Mouse (Mus musculus): ENCODE data around the gene Sgk1. TPM values are rescaled to one million over a fixed set of nuclear protein-coding genes. Genes with fewer than 3 reads are reported as not detected.
A peak's percentile ranks its signal among the peaks of the same experiment; 100 is the strongest.

Sgk1 gene
- polyA plus RNA-seq, 1 experiment from 2014 or later = 32.8 TPM

DNA sequence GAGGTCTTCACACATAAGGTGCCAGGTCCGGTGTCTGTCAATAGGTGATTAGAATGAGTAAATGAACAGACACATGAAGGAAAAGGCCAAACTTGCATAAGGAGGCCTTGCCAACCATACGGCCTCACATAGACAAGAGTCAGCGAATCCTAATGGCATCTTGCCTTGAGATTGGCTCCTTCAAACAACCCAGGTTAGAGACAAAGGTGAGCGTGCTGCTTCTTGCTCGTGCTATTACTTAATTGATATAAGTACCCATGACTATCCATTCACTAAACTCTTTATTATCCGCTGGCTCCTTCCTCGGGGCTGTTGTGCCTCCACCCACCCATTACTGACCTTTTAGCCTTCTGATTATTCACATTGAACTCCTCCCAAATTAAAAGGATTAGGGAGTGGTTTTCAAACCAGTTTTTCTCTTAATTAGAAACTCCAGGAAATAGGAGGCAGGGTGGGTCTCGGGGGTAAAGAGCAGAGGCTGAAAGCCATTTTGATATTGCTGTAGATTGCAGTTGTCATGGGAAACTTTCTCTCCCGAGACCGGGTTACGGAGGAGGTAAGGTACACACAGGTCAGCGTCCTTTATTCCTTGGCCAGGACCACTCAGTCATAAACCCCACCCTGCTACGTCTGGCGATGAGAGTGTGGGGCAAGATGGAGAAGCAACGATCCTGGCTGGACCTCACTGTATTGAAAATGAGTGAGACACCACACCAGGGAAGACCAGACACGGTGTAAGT, 33.9 kb upstream of the Sgk1 start:
- Histone ChIP-seq H3K27ac (no peak overlapping the region), H3K9ac (no peak overlapping the region), H3K4me2 (replicated peaks) (no peak overlapping the region), H3K36me3 (no peaks in the 10 kb centered on the region), H3K27me3 (no peaks in the 10 kb centered on the region), H3K9me3 (replicated peaks) (no peaks in the 10 kb centered on the region), H3K4me3 (no peak overlapping the region), H3K4me1 (0 out of 2 replicates have a peak, but pooled peaks cover 2% of the 10 kb centered on the region)
- ATAC-seq (ENCODE audit: low FRiP score) = no peak
- 81% methylated on average over 16 of the region's 16 CpGs for WGBS

GRCm38 (mm10) chr10:21849251-21849650, 32.7 kb upstream of the Sgk1 start:
- Histone ChIP-seq H3K9me3 (replicated peaks) (no peaks in the 10 kb centered on the region), H3K4me3 (no peak overlapping the region)

GRCm38 (mm10) chr10:21850330-21850729, 31.7 kb upstream of the Sgk1 start:
- ATAC-seq (ENCODE audit: low FRiP score) = no peak
- no peak overlapping the region for H3K9ac ChIP-seq
- WGBS = 92% methylated on average over 3 of the region's 3 CpGs
- no peak overlapping the region for H3K4me3 ChIP-seq
- no peak overlapping the region for H3K4me2 ChIP-seq (replicated peaks)
- H3K27me3 ChIP-seq = no peaks in the 10 kb centered on the region
- H3K36me3 ChIP-seq = no peaks in the 10 kb centered on the region
- no peaks in the 10 kb centered on the region for H3K9me3 ChIP-seq (replicated peaks)
- H3K27ac ChIP-seq = no peak overlapping the region
- no peaks in the 10 kb centered on the region for H3K4me1 ChIP-seq

More at GRCm38 (mm10) chr10:21849251-21849650, 32.7 kb upstream of the Sgk1 start:
- no peak for ATAC-seq (ENCODE audit: low FRiP score)
- H3K27ac ChIP-seq = no peak overlapping the region
- no peak overlapping the region for H3K4me2 ChIP-seq (replicated peaks)
- no peaks in the 10 kb centered on the region for H3K36me3 ChIP-seq
- no peaks in the 10 kb centered on the region for H3K27me3 ChIP-seq
- no peak overlapping the region for H3K9ac ChIP-seq
- WGBS = 77% methylated on average over 8 of the region's 8 CpGs
- H3K4me1 ChIP-seq = no peaks in the 10 kb centered on the region

- WGBS = 92% methylated on average over 6 of the region's 6 CpGs
- ATAC-seq (ENCODE audit: low FRiP score) = no peak
- Histone ChIP-seq H3K36me3 (no peaks in the 10 kb centered on the region), H3K4me2 (replicated peaks) (no peak overlapping the region), H3K27me3 (no peaks in the 10 kb centered on the region), H3K9ac (no peak overlapping the region), H3K27ac (no peak overlapping the region), H3K9me3 (replicated peaks) (no peaks in the 10 kb centered on the region), H3K4me3 (no peak overlapping the region), H3K4me1 (peaks cover 6% of the 10 kb centered on the region; the same call in 1 of the 2 replicates)
Observed at GRCm38 (mm10) chr10:21853122-21853521, 28.9 kb upstream of the Sgk1 start.

DNA sequence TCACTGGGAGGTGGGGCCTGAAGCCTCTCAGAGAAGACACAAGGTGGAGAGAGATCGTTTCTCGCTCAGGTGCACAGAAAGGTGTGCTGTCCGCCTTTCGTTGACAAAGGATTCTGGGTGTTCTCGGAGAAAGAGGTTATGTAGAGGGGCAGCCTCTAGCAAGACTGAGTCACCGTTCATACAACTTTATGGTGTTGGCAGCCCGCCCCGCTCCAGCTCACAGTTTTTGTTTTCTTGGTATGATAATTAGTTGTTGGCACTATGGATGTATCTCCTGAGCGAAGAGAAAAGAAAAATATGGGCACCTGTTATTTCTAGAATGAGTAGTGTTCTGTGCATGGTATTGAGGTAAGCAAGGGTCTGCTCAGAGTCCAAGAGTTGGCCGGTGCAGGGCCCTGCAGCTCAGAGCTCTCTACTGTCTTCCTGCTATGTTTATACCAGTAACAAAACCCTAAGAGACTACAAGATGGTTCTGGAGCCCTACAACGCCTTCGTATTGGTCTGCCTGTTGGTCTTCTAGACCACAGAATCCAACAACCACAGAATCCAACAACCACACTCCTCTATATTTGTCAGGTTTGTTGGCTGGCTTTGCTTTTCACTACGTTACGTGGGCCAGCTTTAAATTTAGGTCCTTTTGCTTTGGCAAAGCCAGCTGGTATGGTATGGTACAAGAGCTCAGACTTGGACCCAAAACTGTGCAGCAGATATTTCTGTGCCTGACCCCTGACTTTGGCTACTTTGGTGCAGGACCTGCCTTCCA, 28.2 kb upstream of the Sgk1 start:
- no peak overlapping the region for H3K27ac ChIP-seq
- no peaks in the 10 kb centered on the region for H3K36me3 ChIP-seq
- no peak for ATAC-seq (ENCODE audit: low FRiP score)
- H3K27me3 ChIP-seq = no peaks in the 10 kb centered on the region
- no peak overlapping the region for H3K9ac ChIP-seq
- H3K4me1 ChIP-seq = peaks cover 7% of the 10 kb centered on the region; the same call in 1 of the 2 replicates
- H3K4me2 ChIP-seq (replicated peaks) = no peak overlapping the region
- 95% methylated on average over 14 of the region's 14 CpGs for WGBS
- no peak overlapping the region for H3K4me3 ChIP-seq
- H3K9me3 ChIP-seq (replicated peaks) = no peaks in the 10 kb centered on the region

- Histone ChIP-seq H3K36me3 (no peaks in the 10 kb centered on the region), H3K27me3 (no peaks in the 10 kb centered on the region), H3K4me3 (no peak overlapping the region), H3K4me1 (peaks cover 7% of the 10 kb centered on the region; the same call in 1 of the 2 replicates), H3K9ac (no peak overlapping the region), H3K9me3 (replicated peaks) (no peaks in the 10 kb centered on the region), H3K27ac (no peak overlapping the region), H3K4me2 (replicated peaks) (no peak overlapping the region)
- 88% methylated on average over 7 of the region's 7 CpGs for WGBS
- no peak for ATAC-seq (ENCODE audit: low FRiP score)
Observed at GRCm38 (mm10) chr10:21855338-21855737, 26.6 kb upstream of the Sgk1 start.

DNA sequence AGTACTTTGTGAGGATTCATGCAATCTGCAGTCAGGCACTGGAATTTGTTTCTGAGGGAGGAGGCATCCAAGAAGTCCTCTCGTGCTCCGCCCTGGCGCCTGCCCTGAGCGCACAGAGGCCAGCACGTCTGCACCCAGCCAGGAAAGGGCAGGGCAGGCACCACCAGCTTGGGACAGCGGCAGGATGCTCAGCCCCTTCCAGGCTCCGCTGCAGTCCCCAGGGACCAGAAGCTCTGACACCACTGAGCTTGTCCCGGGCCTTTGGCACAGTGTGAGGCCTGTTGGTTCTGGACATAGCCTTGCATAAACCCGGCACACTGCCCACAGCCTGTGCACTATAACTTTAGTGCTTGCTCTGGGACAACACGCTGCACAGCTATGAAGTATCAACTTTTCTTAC, 24.3 kb upstream of the Sgk1 start:
- H3K4me3 ChIP-seq = no peak overlapping the region
- 68% methylated on average over 10 of the region's 10 CpGs for WGBS
- no peak overlapping the region for H3K4me2 ChIP-seq (replicated peaks)
- H3K27me3 ChIP-seq = no peaks in the 10 kb centered on the region
- peaks cover 7% of the 10 kb centered on the region; the same call in 1 of the 2 replicates for H3K4me1 ChIP-seq
- no peaks in the 10 kb centered on the region for H3K9me3 ChIP-seq (replicated peaks)
- H3K27ac ChIP-seq = no peak overlapping the region
- ATAC-seq (ENCODE audit: low FRiP score) = no peak
- H3K36me3 ChIP-seq = no peaks in the 10 kb centered on the region
- no peak overlapping the region for H3K9ac ChIP-seq

- WGBS = 80% methylated on average over 7 of the region's 7 CpGs
- no peak for ATAC-seq (ENCODE audit: low FRiP score)
- H3K27me3 ChIP-seq = no peaks in the 10 kb centered on the region
- no peak overlapping the region for H3K4me3 ChIP-seq
- H3K27ac ChIP-seq = no peak overlapping the region
- peaks cover 7% of the 10 kb centered on the region; the same call in 1 of the 2 replicates for H3K4me1 ChIP-seq
- H3K36me3 ChIP-seq = no peaks in the 10 kb centered on the region
- no peak overlapping the region for H3K4me2 ChIP-seq (replicated peaks)
- no peak overlapping the region for H3K9ac ChIP-seq
- H3K9me3 ChIP-seq (replicated peaks) = no peaks in the 10 kb centered on the region
Observed at GRCm38 (mm10) chr10:21858437-21858974, 23.5 kb upstream of the Sgk1 start.

GRCm38 (mm10) chr10:21866504-21866903, 15.5 kb upstream of the Sgk1 start:
- no peaks in the 10 kb centered on the region for H3K36me3 ChIP-seq
- H3K27ac ChIP-seq = no peak overlapping the region
- H3K9ac ChIP-seq = no peak overlapping the region
- 37% methylated on average over 4 of the region's 4 CpGs for WGBS
- H3K27me3 ChIP-seq = no peaks in the 10 kb centered on the region
- ATAC-seq (ENCODE audit: low FRiP score) = no peak
- no peaks in the 10 kb centered on the region for H3K4me1 ChIP-seq
- no peak overlapping the region for H3K4me3 ChIP-seq
- H3K9me3 ChIP-seq (replicated peaks) = no peaks in the 10 kb centered on the region
- H3K4me2 ChIP-seq (replicated peaks) = no peak overlapping the region

DNA sequence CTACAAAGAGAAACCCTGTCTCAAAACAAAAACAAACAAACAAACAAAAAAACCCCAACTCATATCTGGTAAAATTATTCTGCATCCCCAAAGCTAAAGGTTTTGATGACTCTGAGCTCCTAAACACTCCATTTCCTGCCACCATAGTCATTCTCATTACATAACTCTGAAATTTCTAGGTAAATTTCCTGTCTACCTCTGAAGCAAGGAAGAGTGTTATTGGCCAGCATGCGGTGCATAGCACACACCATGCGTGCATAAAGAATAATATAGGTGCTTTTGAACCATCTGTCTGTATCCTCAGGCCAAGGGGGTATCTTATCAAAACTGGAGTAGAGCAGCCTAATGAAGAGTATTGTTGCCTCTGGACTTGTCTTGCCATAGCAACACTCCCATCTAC, 13.8 kb upstream of the Sgk1 start:
- Histone ChIP-seq H3K4me2 (replicated peaks) (no peak overlapping the region), H3K36me3 (no peaks in the 10 kb centered on the region), H3K4me1 (no peaks in the 10 kb centered on the region), H3K27ac (no peak overlapping the region), H3K4me3 (no peak overlapping the region), H3K9ac (no peak overlapping the region), H3K27me3 (no peaks in the 10 kb centered on the region), H3K9me3 (replicated peaks) (no peaks in the 10 kb centered on the region)
- WGBS = 96% methylated on average over 2 of the region's 2 CpGs
- ATAC-seq (ENCODE audit: low FRiP score) = no peak

- no peaks in the 10 kb centered on the region for H3K27me3 ChIP-seq
- no peak overlapping the region for H3K4me2 ChIP-seq (replicated peaks)
- H3K36me3 ChIP-seq = no peaks in the 10 kb centered on the region
- H3K9ac ChIP-seq = no peak overlapping the region
- 83% methylated on average over 4 of the region's 4 CpGs for WGBS
- ATAC-seq (ENCODE audit: low FRiP score) = no peak
- no peak overlapping the region for H3K4me3 ChIP-seq
- H3K27ac ChIP-seq = no peak overlapping the region
- H3K9me3 ChIP-seq (replicated peaks) = no peaks in the 10 kb centered on the region
- H3K4me1 ChIP-seq = no peaks in the 10 kb centered on the region
Observed at GRCm38 (mm10) chr10:21868623-21869022, 13.4 kb upstream of the Sgk1 start.

DNA sequence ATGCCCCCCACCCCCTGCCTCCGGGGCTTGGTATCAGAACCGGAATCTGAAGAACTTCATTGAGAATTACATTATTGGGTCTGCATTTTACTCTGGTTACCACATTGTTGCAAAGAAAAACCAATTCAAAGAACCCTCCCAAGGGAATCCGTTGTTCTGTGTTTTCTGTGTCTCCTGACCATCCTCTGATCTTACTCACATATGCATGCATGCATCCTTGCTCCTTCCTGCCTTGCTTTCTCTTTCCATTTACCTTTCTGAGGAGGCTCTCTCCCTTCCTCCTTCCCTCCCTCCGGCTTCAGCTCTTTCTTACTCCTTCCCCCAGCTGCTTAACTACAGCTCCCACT, 174 bp upstream of the Sgk1 start:
- Histone ChIP-seq H3K4me1 (peaks cover 13% of the 10 kb centered on the region), H3K36me3 (no peaks in the 10 kb centered on the region), H3K4me3 (peak overlapping the region; percentile 49), H3K9me3 (replicated peaks) (no peaks in the 10 kb centered on the region), H3K9ac (peak overlapping the region; percentile 67), H3K4me2 (replicated peaks) (peak overlapping the region; percentile 68), H3K27me3 (no peaks in the 10 kb centered on the region), H3K27ac (peak overlapping the region; percentile 90)
- 21% methylated on average over 4 of the region's 4 CpGs for WGBS
- no peak; the same call in 1 of the 2 replicates for ATAC-seq (ENCODE audit: low FRiP score)

All from hindbrain, embryonic 12.5 days (tissue).